Mouse (Mus musculus): ENCODE data around the gene 9430038I01Rik.

9430038I01Rik gene

GRCm38 (mm10) chr7:137366736-137367135, 43.8 kb downstream of the 9430038I01Rik start:
- DNase-seq (ENCODE audit: low spot score), result no peak

DNA sequence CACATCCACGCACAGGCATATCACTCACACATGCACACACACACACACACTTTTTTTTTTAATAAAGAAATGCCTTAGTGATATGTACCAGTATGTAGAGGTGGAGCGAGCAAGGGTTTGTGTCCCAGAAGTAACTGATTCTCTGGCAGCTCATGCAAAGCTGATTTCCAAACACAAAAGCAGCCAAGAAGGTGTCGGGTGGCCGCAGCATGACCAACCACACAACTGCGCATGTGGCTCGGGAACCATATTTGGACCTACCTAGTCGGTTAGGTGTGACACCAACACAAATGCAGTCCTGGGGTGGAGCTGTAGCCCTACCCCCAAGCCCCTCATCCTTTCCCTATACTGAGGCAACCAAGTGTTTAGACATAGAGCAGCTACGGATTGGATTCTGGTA, 45.5 kb downstream of the 9430038I01Rik start:
- DNase-seq (ENCODE audit: low spot score), result no peak

- no peak for DNase-seq (ENCODE audit: low spot score)
Measured at GRCm38 (mm10) chr7:137364571-137364970, 46.0 kb downstream of the 9430038I01Rik start.

DNA sequence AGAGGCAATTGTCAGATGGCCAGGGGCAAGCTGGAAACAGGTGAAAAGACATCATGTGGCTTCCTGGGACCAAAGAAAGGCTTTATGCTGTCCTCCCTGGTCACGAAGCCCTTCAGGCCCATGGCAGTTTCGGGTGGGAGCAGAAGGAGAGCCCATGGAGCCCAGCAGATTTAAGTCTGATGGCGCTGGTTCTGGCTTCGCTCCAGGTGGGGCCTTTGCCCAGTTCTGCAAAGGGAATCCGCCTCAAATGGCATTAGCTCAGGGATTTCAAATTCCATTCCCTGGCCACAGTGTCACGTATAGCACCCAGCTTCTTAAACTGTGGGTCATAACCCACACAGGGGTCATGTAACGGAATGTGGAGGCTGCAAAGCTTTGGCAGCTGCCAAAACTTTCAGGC, 63.7 kb downstream of the 9430038I01Rik start:
- DNase-seq (ENCODE audit: low spot score), result no peak

DNA sequence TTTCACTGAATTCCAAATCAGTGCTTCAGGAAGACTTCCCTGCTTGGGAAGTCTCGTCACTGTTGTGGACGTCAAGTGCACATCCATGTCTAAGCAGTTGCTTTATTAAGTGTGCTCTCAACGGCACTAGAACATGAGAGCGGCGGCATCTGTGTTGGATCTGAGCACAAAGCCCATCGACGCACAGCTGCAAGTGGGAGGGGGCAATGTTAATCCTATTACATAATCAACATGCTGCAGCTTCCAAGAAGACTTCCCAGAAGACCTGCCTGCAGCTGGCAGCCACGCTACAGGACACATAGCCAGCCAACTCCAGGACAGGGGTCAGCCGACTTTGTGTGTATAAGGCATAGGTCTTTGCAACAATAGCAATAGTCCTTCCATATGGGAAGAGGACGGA, 64.5 kb downstream of the 9430038I01Rik start:
- DNase-seq (ENCODE audit: low spot score), result no peak

- no peak for DNase-seq (ENCODE audit: low spot score)
Measured at GRCm38 (mm10) chr7:137333951-137334350, 76.6 kb downstream of the 9430038I01Rik start.

Data from T-cell, adult 2 months (primary cell).